Mouse (Mus musculus) embryonic facial prominence, embryonic 10.5 days (tissue): ENCODE results near the gene Pigh. TPM values are rescaled to one million over a fixed set of nuclear protein-coding genes. Genes with fewer than 3 reads are reported as not detected.

Experiments
- DNase-seq: peaks from one replicate; pipeline ENCODE4 v3.0.0-alpha.2; 2017; ENCODE audit warnings: low spot score
- H3K27ac ChIP-seq: fragments of 300-500 bp; sonication (generic); replicated peaks from 2 replicates; pipeline ENCODE4 v1.5.1; 2016; ENCODE audit warnings: mild to moderate bottlenecking
- H3K27me3 ChIP-seq: fragments of 300-500 bp; sonication (generic); replicated peaks from 2 replicates; pipeline ENCODE4 v1.6.1; 2016; ENCODE audit warnings: low read depth, mild to moderate bottlenecking; ENCODE audit not compliant: poor library complexity, severe bottlenecking
- H3K36me3 ChIP-seq: fragments of 300-500 bp; sonication (generic); replicated peaks from 2 replicates; pipeline ENCODE4 v1.6.1; 2016; ENCODE audit warnings: mild to moderate bottlenecking, moderate library complexity
- H3K4me1 ChIP-seq: fragments of 300-500 bp; sonication (generic); 2 replicates; pipeline ENCODE4 v1.6.1; 2016
- H3K4me3 ChIP-seq: fragments of 300-500 bp; sonication (generic); 2 replicates; pipeline ENCODE4 v1.5.1; 2016; ENCODE audit warnings: mild to moderate bottlenecking, moderate library complexity
- H3K9me3 ChIP-seq: fragments of 300-500 bp; sonication (generic); 2 replicates; pipeline ENCODE4 v1.6.1; 2016; ENCODE audit warnings: mild to moderate bottlenecking
- WGBS: fragments of 180-500 bp; shearing (Covaris S2); methylation state at CpG from one replicate; pipeline ENCODE4 v1.1.7; 2016; 5-methylcytosine and 5-hydroxymethylcytosine counted together
- polyA plus RNA-seq: library from polyadenylated mRNA; unstranded; fragments of >200 nt; fragmentation: Nextera tagmentation; extraction: Ambion mirVana; gene quantifications from 2 replicates; pipeline ENCODE4 v1.2.1, GENCODE M21; 2016

Gene Pigh
- polyA plus RNA-seq, 1 experiment from 2014 or later: 32.7 TPM

GRCm38 (mm10) chr12:79040201-79040827 lies 49.1 kb downstream of the Pigh start:
- Histone ChIP-seq H3K27me3 (no peaks in the 10 kb centered on the region), H3K4me1 (peaks cover 3% of the 10 kb centered on the region; the same call in 1 of the 2 replicates), H3K9me3 (no peaks in the 10 kb centered on the region), H3K27ac (no peak overlapping the region), H3K36me3 (peaks cover 34% of the 10 kb centered on the region), H3K4me3 (no peak overlapping the region)
- 88% methylated on average over 11 of the region's 11 CpGs for WGBS
- DNase-seq: no peak

GRCm38 (mm10) chr12:79039708-79040107 lies 49.7 kb downstream of the Pigh start:
- no peak for DNase-seq
- 65% methylated on average over 8 of the region's 8 CpGs for WGBS

GRCm38 (mm10) chr12:79035349-79035748 lies 54.1 kb downstream of the Pigh start:
- no peak overlapping the region for H3K27ac ChIP-seq
- peaks cover 3% of the 10 kb centered on the region; the same call in 1 of the 2 replicates for H3K4me1 ChIP-seq
- DNase-seq: no peak
- H3K27me3 ChIP-seq: peaks cover 5% of the 10 kb centered on the region; the same call in 1 of the 2 replicates
- no peak overlapping the region for H3K4me3 ChIP-seq
- H3K36me3 ChIP-seq: no peaks in the 10 kb centered on the region
- 15% methylated on average over 3 of the region's 3 CpGs for WGBS
- no peaks in the 10 kb centered on the region for H3K9me3 ChIP-seq

More at GRCm38 (mm10) chr12:79039708-79040107, 49.7 kb downstream of the Pigh start:
- no peaks in the 10 kb centered on the region for H3K27me3 ChIP-seq
- peaks cover 27% of the 10 kb centered on the region; the same call in 1 of the 2 replicates for H3K36me3 ChIP-seq
- no peaks in the 10 kb centered on the region for H3K9me3 ChIP-seq
- peaks cover 3% of the 10 kb centered on the region; the same call in 1 of the 2 replicates for H3K4me1 ChIP-seq
- H3K27ac ChIP-seq: no peak overlapping the region; the same call in 1 of the 2 replicates
- H3K4me3 ChIP-seq: no peak overlapping the region

- Histone ChIP-seq H3K27ac (no peak overlapping the region), H3K27me3 (peaks cover 15% of the 10 kb centered on the region; the same call in 1 of the 2 replicates), H3K36me3 (no peaks in the 10 kb centered on the region), H3K4me3 (no peak overlapping the region), H3K9me3 (no peaks in the 10 kb centered on the region), H3K4me1 (peaks cover 9% of the 10 kb centered on the region)
- DNase-seq: no peak
- 97% methylated on average over 2 of the region's 2 CpGs for WGBS
Observed at GRCm38 (mm10) chr12:79034331-79034730, 55.1 kb downstream of the Pigh start.

Other genes with a start within 250 kb of the Pigh start
- 67.7 and 67.9 TPM in 2 replicates for gene Atp6v1d, start 228.0 kb downstream of the Pigh start, polyA plus RNA-seq
- gene Eif2s1, start 227.8 kb downstream of the Pigh start, polyA plus RNA-seq: 310 and 316 TPM in 2 replicates
- 2.1 and 3.2 TPM in 2 replicates for gene Plek2, start 182.7 kb downstream of the Pigh start, polyA plus RNA-seq
- 3.5 and 3.8 TPM in 2 replicates for gene Tmem229b, start 82.0 kb downstream of the Pigh start, polyA plus RNA-seq
- 4.3 and 5.9 TPM in 2 replicates for gene Plekhh1, start 60.5 kb downstream of the Pigh start, polyA plus RNA-seq
- gene Arg2, start 41.1 kb upstream of the Pigh start, polyA plus RNA-seq: 2.9 and 3.5 TPM in 2 replicates
- gene Vti1b, start 83.0 kb upstream of the Pigh start, polyA plus RNA-seq: 90.8 and 93.5 TPM in 2 replicates
- gene Rdh11, start 102.6 kb upstream of the Pigh start, polyA plus RNA-seq: 20.7 and 24.1 TPM in 2 replicates
- 1.0 and 1.8 TPM in 2 replicates for gene Rdh12, start 119.3 kb upstream of the Pigh start, polyA plus RNA-seq
- 15.2 and 16.5 TPM in 2 replicates for gene Zfyve26, start 206.7 kb upstream of the Pigh start, polyA plus RNA-seq
- gene Rad51b, start 207.6 kb upstream of the Pigh start, polyA plus RNA-seq: 6.4 and 8.4 TPM in 2 replicates